Mouse (Mus musculus): ENCODE data around the gene Pf4. TPM values are rescaled to one million over a fixed set of nuclear protein-coding genes. Genes with fewer than 3 reads are reported as not detected.

Gene Pf4
- 10 to 100 TPM; 30.4 to 45.1 TPM for total RNA-seq (2021)
- long read RNA-seq, experiment 1, transcript Pf4-201 (3 exons, 588 nt), result major isoform, 58 of 60 reads
- long read RNA-seq, experiment 1, partial matches to known transcripts, result 1 of 60 reads
- long read RNA-seq, experiment 1, other reads (novel, unspliced or antisense), result 0 of 60 reads
- long read RNA-seq, experiment 2, transcript Pf4-201 (3 exons, 588 nt), result major isoform, 34 of 34 reads
- long read RNA-seq, experiment 2, partial matches to known transcripts, result 0 of 34 reads
- long read RNA-seq, experiment 2, other reads (novel, unspliced or antisense), result 0 of 34 reads

DNA sequence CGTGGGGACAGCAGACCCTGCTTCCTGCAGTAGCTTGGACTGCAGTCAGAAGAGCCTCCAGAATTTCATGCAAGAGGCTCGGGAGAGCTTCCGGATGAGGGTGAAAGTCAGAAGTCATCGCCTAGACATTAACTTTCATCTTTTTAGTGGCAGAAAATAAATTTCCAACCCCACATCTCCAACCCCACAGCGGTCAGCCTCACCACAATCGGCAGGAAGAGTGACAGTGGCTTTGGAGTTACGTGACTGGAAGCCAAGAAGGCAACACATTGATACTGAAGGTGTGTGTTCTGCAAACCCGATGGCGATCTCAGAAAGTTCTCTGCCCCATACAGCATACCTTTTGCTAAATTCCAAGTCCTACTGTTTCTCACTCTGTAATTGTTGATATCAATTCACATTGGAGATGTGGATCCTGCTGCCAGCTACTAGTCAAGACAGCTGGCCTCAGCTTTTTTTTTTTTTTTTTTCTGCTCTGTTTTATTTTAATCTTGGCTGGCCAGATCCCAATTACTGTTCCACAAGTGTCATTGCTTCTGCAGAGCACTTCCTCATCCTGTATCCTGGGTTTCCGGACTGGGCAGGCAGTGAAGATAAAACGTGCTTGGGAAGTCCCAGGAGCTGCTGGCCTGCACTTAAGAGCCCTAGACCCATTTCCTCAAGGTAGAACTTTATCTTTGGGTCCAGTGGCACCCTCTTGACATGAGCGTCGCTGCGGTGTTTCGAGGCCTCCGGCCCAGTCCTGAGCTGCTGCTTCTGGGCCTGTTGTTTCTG is at the start of gene Pf4:
TSS of gene Pf4 (plus strand) at position 556 of the 774 bp plus-strand sequence.
- DNase-seq (ENCODE audit: low spot score in 2 of 2), result no peak

DNA sequence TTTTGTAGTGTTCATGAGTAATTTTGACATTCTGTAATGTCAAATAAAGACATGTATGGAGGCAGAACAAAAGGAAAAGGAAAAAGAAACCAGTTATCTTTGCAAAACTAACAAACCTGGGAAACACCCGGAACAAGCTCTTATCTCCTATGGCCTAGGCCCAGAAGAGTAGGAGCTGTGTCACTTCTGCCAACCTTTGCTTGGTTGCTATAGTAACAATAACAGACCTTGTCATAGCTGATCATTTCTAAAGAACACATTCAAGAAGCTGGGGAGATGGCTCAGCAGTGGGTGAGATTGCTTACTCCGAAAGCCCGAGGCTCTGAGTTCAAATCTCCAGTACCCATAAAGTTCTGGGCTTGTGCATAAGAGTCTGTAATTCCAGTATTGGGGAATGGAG is 49.6 kb upstream of the Pf4 start:
- no peak for DNase-seq (ENCODE audit: low spot score in 2 of 2)

- DNase-seq (ENCODE audit: low spot score in 2 of 2), result no peak
Observed at GRCm38 (mm10) chr5:90728254-90728653, 44.0 kb upstream of the Pf4 start.

DNA sequence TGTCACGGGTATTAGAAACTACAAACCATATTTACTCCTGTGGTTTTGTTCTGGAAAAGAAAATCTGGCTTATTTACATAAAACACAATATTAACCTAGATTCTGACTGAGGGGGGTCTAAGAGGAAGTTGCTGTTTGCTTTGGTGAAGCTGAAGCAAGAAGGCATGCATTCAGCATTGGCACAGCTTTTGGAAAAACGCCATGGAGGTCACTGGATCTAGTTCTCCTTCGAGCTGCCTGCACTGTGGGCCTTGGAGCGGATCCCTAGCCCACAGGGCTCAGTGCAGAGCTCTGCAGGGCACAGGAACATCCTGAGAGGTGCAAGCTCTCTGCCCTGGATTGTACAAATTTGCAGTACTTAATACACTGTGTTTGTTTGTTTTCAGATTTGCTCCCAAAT is 40.8 kb upstream of the Pf4 start:
- no peak for DNase-seq (ENCODE audit: low spot score in 2 of 2)

DNA sequence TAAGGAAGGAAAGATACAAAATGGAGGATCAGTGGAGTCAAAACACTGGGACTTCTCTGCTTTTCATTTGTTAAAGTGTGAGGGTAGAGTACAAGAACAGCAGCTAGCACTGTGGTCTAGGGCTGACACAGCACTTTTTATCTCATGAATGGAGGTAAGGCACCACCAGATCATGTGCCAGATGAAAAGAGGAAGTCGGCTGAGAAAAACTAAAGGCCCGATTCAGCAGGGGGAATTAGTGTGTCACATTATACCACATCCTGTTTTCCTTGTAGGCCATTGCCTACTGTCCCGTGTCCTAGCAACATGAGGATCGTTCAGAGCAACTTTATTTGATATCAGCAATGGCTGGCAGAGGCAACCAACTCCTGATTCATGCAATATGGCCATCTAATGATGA is 30.2 kb upstream of the Pf4 start:
- DNase-seq (ENCODE audit: low spot score in 2 of 2), result no peak

DNA sequence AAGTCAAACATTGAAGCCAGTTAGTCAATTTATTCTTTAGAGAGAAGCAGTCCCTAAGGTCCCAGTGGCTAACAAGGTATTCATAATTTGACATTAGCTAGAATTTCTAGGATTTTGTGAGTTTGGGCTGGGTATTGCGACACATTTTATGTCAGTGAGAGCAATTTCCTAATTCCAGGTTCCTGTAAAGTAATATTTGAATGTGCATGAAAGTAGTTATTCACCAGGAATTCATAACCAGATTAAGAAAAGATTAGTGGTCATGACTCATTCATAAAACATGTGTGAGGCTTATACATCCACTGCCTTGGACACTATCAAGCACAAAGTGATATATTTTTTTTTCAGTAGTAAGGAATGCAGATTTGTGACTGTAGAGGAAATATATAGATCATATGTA is 18.3 kb upstream of the Pf4 start:
- no peak for DNase-seq (ENCODE audit: low spot score in 2 of 2)

DNA sequence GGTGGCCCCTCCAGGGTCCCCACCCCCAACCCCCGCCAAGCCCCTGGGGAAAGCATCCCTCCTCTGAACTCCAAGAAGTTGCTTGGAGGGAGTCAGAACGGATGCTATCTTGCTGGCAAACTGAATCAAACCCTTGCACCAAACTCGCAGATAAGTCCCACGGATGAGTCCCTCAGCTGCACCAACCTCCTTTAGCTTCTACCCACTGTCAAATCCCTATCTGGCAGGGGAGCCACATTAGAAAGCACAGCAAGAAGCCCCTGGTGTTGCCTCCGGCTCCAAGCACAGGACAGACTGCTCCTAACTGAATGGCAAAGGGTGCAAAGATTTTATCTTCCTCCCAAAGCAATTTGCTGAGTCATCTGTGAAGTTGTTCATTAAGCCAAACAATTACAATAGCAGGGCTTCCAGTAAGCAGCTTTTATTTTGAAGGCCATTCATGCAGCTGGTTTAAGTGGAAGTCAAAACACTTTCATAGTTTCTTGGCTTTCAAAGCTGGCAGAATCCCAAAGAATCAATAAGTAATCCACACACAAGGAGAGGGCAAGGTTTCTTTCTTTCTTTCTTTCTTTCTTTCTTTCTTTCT is 14.1 kb upstream of the Pf4 start:
- no peak for DNase-seq (ENCODE audit: low spot score in 2 of 2)

GRCm38 (mm10) chr5:90759077-90760065 is 12.9 kb upstream of the Pf4 start, which contains the start of gene Cxcl5:
Gene Cxcl5 (plus strand): TSS chr5:90759360.
- DNase-seq (ENCODE audit: low spot score in 2 of 2), result no peak

GRCm38 (mm10) chr5:90760303-90760702 is 11.9 kb upstream of the Pf4 start:
- DNase-seq (ENCODE audit: low spot score in 2 of 2), result no peak

GRCm38 (mm10) chr5:90760844-90761243 is 11.4 kb upstream of the Pf4 start:
- no peak for DNase-seq (ENCODE audit: low spot score in 2 of 2)

GRCm38 (mm10) chr5:90761834-90762233 is 10.4 kb upstream of the Pf4 start:
- no peak for DNase-seq (ENCODE audit: low spot score in 2 of 2)

GRCm38 (mm10) chr5:90763912-90764665 is 8.1 kb upstream of the Pf4 start:
- no peak for DNase-seq (ENCODE audit: low spot score in 2 of 2)

GRCm38 (mm10) chr5:90765821-90766606 is 6.2 kb upstream of the Pf4 start:
- no peak for DNase-seq (ENCODE audit: low spot score in 2 of 2)

GRCm38 (mm10) chr5:90768218-90768617 is 4.0 kb upstream of the Pf4 start, which contains the start of gene Ppbp:
Gene Ppbp (plus strand): TSS chr5:90768518.
- DNase-seq (ENCODE audit: low spot score in 2 of 2), result no peak

GRCm38 (mm10) chr5:90771369-90771768 is 866 bp upstream of the Pf4 start:
- DNase-seq (ENCODE audit: low spot score in 2 of 2), result no peak

- no peak for DNase-seq (ENCODE audit: low spot score in 2 of 2)
Observed at GRCm38 (mm10) chr5:90775562-90775961, 3.3 kb downstream of the Pf4 start.

DNA sequence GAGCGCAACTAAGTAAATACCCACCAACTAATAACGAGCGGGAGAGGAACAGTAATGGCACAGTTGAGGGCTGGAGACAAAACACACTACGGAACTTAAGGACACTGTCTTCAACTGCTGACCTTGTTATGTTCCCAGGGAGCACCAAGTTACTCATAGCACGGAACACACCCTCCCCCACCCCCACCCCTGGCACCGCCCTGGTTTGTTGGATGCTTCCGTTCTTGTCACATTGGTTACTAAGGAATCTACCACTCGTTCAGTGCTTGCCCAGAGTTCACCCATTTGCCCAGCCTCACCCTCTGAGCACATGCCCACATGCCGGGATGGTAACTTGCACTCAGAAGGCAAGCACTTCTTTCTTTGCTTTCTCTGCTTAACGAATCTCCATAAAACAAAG is 5.4 kb downstream of the Pf4 start:
- DNase-seq (ENCODE audit: low spot score in 2 of 2), result no peak

DNA sequence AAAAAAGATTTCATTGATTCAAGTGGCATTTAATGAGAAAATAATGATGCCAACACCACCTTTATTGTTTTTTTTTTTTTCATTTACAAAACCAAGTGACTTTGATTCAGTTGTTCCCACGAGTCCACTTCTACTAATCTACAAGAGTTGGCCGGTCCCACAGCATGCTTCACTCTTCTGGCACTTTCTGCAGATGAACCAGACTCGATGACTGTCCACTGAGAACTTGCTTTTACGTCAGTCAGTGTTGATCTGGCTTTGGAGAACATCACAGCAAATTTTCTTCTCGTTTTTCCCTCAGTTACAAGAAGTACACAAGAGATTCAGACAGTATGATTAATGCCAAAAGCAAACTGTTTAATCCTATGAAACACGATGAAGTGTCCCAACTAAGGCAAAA is 6.6 kb downstream of the Pf4 start:
- DNase-seq (ENCODE audit: low spot score in 2 of 2), result no peak

DNA sequence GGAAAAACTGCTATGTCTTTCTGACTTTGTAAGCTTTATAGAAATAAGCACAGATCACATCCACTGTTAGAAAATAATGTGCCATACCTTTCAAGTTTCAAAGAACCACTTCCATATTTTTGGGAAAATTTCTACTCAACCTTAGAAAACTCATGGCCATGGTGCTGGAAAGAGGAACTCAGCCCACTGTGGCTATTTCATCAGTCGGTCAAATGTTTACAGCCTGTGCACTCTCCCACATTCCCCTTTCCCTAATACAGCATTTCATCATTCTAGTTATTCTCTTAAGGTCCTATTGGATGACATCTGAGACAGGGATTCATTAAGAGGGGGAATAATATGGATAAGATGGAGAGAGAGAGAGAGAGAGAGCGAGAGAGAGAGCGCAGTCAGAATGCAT is 11.5 kb downstream of the Pf4 start:
- no peak for DNase-seq (ENCODE audit: low spot score in 2 of 2)
